Mouse (Mus musculus) stomach, embryonic 14.5 days (tissue): Measurements from ENCODE around the gene Rc3h1. TPM values are rescaled to one million over a fixed set of nuclear protein-coding genes. Genes with fewer than 3 reads are reported as not detected.

ENCODE experiments used
- ATAC-seq: fragments of 200-750 bp; cut with Nextera tagmentation; 2 replicates; pipeline ENCODE4 v1.8.0; 2017; ENCODE audit warnings: low read depth, moderate TSS enrichment; ENCODE audit not compliant: insufficient number of reproducible peaks, insufficient read depth, low FRiP score
- H3K27ac ChIP-seq: fragments of 300-500 bp; sonication (generic); 2 replicates; pipeline ENCODE4 v1.5.1; 2014; ENCODE audit warnings: mild to moderate bottlenecking, low read length, moderate library complexity, mixed read lengths
- H3K27me3 ChIP-seq: fragments of 300-500 bp; sonication (generic); 2 replicates; pipeline ENCODE4 v1.6.1; 2014; ENCODE audit warnings: low read length, control low read depth, mixed read lengths; ENCODE audit not compliant: control insufficient read depth, insufficient read depth
- H3K36me3 ChIP-seq: fragments of 300-500 bp; sonication (generic); 2 replicates; pipeline ENCODE4 v1.6.1; 2014; ENCODE audit warnings: mild to moderate bottlenecking, control low read depth, low read length, moderate library complexity, mixed read lengths; ENCODE audit not compliant: control insufficient read depth, insufficient read depth
- H3K4me1 ChIP-seq: fragments of 300-500 bp; sonication (generic); 2 replicates; pipeline ENCODE4 v1.6.1; 2014; ENCODE audit warnings: low read length, control low read depth, mixed read lengths; ENCODE audit not compliant: control insufficient read depth, insufficient read depth
- H3K4me2 ChIP-seq: fragments of 300-500 bp; sonication (generic); replicated peaks from 2 replicates; pipeline ENCODE4 v1.6.1; 2014; ENCODE audit warnings: low read depth, low read length, control low read depth
- H3K4me3 ChIP-seq: fragments of 300-500 bp; sonication (generic); 2 replicates; pipeline ENCODE4 v1.5.1; 2014; ENCODE audit warnings: low read depth, low read length, control low read depth
- H3K9ac ChIP-seq: fragments of 300-500 bp; sonication (generic); replicated peaks from 2 replicates; pipeline ENCODE4 v1.6.1; 2014; ENCODE audit warnings: low read depth, mild to moderate bottlenecking, control low read depth, low read length, moderate library complexity, mixed read lengths
- H3K9me3 ChIP-seq: fragments of 300-500 bp; sonication (generic); 2 replicates; pipeline ENCODE4 v1.6.1; 2016; ENCODE audit warnings: low read depth, low read length, control low read depth; ENCODE audit not compliant: control insufficient read depth
- WGBS: fragments of 180-500 bp; shearing (Covaris S2); extraction: QIAGEN DNeasy Blood & Tissue Kit; methylation state at CpG from one replicate; pipeline ENCODE4 v1.1.7; 2014; 5-methylcytosine and 5-hydroxymethylcytosine counted together
- polyA plus RNA-seq: library from polyadenylated mRNA; unstranded; fragments of >200 nt; fragmentation: Nextera tagmentation; extraction: Ambion mirVana; gene quantifications from 2 replicates; pipeline ENCODE4 v1.2.1, GENCODE M21; 2014

Gene Rc3h1
- polyA plus RNA-seq, 1 experiment from 2014 or later, result 14.5 TPM

DNA sequence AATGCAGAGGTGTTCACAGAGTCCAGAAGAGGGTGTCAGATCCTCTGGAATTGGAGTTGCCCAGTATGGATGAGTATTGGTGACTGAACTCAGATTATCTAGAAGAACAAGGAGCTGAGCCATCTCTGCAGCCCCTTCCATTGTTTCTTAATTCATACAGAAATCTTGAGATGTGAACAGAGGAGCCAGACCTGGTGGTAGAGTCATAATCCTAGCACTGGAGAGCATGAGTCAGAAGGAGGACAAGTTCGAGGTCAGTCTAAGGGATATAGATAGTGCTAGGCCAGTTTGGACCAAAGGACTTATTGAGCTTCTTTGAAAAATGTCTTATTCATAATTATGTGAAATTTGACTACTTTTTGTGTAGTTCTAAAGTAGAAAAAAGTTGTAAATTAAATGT lies 4.6 kb downstream of the Rc3h1 start:
- no peak for ATAC-seq
- H3K4me1 ChIP-seq, result 0 out of 2 replicates have a peak, but pooled peaks cover 2% of the 10 kb centered on the region
- no peak overlapping the region for H3K9ac ChIP-seq
- WGBS, result 91% methylated on average over 1 of the region's 1 CpGs
- H3K9me3 ChIP-seq, result no peaks in the 10 kb centered on the region
- no peaks in the 10 kb centered on the region for H3K27me3 ChIP-seq
- no peaks in the 10 kb centered on the region for H3K36me3 ChIP-seq
- no peak overlapping the region for H3K4me2 ChIP-seq
- H3K4me3 ChIP-seq, result no peak overlapping the region
- no peak overlapping the region for H3K27ac ChIP-seq

DNA sequence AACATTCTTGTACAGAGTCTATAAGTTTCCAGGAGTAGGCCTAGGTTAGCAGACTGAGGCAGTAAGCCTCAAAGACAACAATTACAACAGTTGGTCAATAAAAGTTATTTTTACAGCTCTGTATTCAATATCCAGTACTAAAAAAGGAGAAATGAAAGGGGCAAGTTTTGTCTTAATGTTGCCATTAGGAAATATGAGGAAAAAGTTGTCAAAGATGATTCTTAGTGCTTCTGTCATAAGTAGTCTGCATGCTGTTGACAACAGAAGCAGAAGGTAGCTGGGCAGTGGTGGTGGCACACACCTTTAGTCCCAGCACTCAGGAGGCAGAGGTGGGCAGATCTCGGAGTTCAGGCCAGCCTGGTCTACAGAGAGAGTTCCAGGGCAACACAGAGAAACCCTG lies 13.2 kb downstream of the Rc3h1 start:
- 91% methylated on average over 1 of the region's 1 CpGs for WGBS
- H3K9me3 ChIP-seq, result no peaks in the 10 kb centered on the region
- ATAC-seq, result no peak
- no peak overlapping the region for H3K9ac ChIP-seq
- no peaks in the 10 kb centered on the region for H3K36me3 ChIP-seq
- no peaks in the 10 kb centered on the region for H3K27me3 ChIP-seq
- H3K4me2 ChIP-seq, result no peak overlapping the region
- no peak overlapping the region for H3K4me3 ChIP-seq
- H3K4me1 ChIP-seq, result no peaks in the 10 kb centered on the region
- H3K27ac ChIP-seq, result no peak overlapping the region

DNA sequence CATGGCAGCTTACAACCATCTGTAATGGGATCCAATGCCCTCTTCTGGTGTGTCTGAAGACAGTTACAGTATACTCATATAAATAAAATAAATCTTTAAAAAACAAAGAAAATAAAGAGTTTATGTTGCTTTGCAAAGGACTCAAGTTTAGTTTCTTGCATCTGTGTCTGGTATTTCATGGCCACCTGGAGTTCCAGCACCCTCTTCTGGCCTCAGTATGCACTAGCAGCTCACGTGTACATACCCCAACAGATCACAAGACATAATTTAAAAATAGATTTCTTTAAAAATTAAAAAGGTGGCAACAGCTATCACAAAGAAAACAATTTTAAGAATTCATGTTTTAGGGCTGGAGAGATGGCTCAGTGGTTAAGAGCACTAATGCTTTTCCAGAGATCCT lies 15.7 kb downstream of the Rc3h1 start:
- no peak overlapping the region for H3K4me3 ChIP-seq
- peaks cover 3% of the 10 kb centered on the region; the same call in 1 of the 2 replicates for H3K4me1 ChIP-seq
- H3K27ac ChIP-seq, result no peak overlapping the region
- no peak overlapping the region for H3K4me2 ChIP-seq
- no peaks in the 10 kb centered on the region for H3K27me3 ChIP-seq
- H3K36me3 ChIP-seq, result no peaks in the 10 kb centered on the region
- ATAC-seq, result no peak
- H3K9ac ChIP-seq, result no peak overlapping the region
- no peaks in the 10 kb centered on the region for H3K9me3 ChIP-seq
- 98% methylated on average over 1 of the region's 1 CpGs for WGBS

DNA sequence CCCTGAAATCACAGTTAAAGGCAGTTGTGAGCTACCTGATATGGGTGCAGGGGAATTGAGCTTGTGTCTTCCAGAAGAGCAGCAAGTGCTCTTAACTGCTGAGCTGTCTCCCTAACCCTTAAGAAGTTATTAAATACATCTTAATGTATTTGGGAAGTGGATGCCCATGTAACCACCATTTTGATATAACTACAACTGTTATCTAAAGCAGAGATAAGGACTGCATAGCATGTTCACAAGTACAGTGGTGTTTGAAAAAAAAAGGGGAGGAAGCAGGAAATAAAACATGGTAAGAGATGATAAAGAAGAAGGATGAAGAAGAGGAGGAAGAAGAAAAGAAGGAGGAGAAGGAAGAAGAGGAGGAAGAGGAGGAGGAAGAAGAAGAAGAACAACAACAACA lies 25.1 kb downstream of the Rc3h1 start:
- H3K9me3 ChIP-seq, result no peaks in the 10 kb centered on the region
- H3K27me3 ChIP-seq, result no peaks in the 10 kb centered on the region
- no peak overlapping the region for H3K4me2 ChIP-seq
- peaks cover 3% of the 10 kb centered on the region; the same call in 1 of the 2 replicates for H3K4me1 ChIP-seq
- no peak overlapping the region for H3K27ac ChIP-seq
- H3K4me3 ChIP-seq, result no peak overlapping the region
- no peak for ATAC-seq
- H3K9ac ChIP-seq, result no peak overlapping the region
- peaks cover 8% of the 10 kb centered on the region; the same call in 1 of the 2 replicates for H3K36me3 ChIP-seq

DNA sequence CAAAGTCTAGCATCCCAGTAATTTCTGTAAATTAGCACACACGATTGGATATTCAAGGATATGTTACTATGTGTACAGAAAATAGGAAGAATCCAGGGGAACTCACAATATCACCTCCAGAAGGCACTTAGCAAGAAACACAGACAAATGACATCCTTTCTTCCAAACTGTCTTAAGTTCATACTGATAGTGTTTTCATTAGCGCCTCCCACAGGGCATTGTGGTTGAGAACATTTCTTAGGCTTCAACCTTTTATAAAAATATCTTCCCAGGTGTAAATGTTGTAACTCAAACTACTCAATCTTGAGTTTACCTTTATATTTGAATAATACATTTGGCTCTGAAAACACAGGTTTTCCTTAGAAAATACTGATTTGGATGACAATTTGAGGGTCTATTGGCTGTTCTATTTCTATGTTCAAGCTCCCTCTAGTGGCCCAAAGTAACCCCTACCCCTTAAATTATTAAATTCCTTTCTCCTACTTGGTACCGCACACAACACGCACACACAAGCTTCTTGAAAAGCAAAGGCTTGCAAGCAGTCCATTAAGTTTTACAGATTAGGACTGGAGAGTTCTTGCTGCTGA lies 27.8 kb downstream of the Rc3h1 start:
- no peak for ATAC-seq

DNA sequence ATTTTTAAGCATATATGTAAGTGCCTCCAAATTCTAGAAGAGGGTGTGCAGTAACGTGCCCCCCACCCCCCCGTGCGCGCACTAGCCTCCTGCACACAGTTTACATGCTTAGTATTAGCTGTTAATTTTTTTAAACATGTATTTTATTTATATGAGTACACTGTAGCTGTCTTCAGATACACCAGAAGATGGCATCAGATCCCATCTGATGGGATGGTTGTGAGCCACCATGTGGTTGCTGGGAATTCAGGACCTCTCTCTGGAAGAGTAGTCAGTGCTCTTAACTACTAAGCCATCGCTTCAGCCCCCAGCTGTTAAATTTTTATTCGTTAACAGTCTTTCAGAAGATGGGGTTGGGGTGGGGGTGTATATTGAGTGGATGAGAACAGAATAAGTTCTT lies 29.3 kb downstream of the Rc3h1 start:
- no peaks in the 10 kb centered on the region for H3K9me3 ChIP-seq
- H3K9ac ChIP-seq, result no peak overlapping the region
- H3K27ac ChIP-seq, result no peak overlapping the region
- no peak overlapping the region for H3K4me3 ChIP-seq
- no peaks in the 10 kb centered on the region for H3K27me3 ChIP-seq
- no peak for ATAC-seq
- no peak overlapping the region for H3K4me2 ChIP-seq
- H3K36me3 ChIP-seq, result peaks cover 13% of the 10 kb centered on the region
- 91% methylated on average over 6 of the region's 6 CpGs for WGBS
- no peaks in the 10 kb centered on the region for H3K4me1 ChIP-seq

More for the DNA sequence above, 27.8 kb downstream of the Rc3h1 start:
- peaks cover 8% of the 10 kb centered on the region for H3K36me3 ChIP-seq
- no peaks in the 10 kb centered on the region for H3K4me1 ChIP-seq
- H3K27ac ChIP-seq, result no peak overlapping the region
- no peak overlapping the region for H3K9ac ChIP-seq
- H3K4me2 ChIP-seq, result no peak overlapping the region
- no peaks in the 10 kb centered on the region for H3K9me3 ChIP-seq
- 60% methylated on average over 4 of the region's 4 CpGs for WGBS
- no peak overlapping the region for H3K4me3 ChIP-seq
- no peaks in the 10 kb centered on the region for H3K27me3 ChIP-seq

DNA sequence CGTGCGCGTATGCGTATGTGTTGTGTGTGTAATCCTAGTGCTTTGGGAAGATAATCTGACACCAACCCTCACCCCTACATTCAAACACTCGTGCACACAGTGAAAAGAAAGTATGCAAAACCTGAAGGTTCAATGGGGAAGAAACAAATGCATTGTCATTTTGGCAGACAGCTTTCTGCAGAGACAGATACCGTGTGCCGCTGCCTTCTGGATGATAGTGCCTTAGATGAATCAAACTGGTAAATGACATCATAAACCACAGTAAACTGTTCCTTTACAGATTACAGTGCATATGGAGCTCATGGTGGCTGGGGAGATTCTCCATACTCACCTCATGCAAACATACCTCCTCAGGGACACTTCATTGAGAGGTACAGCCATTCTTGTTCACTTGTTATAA lies 57.0 kb downstream of the Rc3h1 start:
- no peaks in the 10 kb centered on the region for H3K27me3 ChIP-seq
- no peak for ATAC-seq
- no peak overlapping the region for H3K9ac ChIP-seq
- H3K4me1 ChIP-seq, result no peaks in the 10 kb centered on the region
- no peaks in the 10 kb centered on the region for H3K9me3 ChIP-seq
- no peak overlapping the region for H3K4me2 ChIP-seq
- peaks cover 56% of the 10 kb centered on the region for H3K36me3 ChIP-seq
- no peak overlapping the region for H3K4me3 ChIP-seq
- H3K27ac ChIP-seq, result no peak overlapping the region
- WGBS, result 95% methylated on average over 7 of the region's 7 CpGs

DNA sequence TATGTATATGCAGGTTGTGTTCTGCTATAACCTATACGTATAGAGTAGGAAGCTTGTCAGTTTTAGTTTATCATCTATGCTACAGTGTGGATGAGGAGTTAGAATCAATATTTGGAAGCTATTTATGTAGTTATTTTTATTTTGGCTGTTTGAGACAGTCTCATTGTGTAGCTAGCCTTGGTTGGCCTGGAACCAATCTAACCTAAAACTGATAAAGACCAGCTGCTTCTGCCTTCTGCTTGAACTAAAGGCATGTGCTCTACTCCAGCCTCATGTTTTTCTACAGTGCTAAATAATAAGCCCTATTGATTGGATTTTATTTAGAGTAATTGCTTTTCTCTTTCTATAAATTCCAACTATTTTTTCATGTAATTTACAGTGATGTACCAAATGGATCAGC lies 61.0 kb downstream of the Rc3h1 start:
- Histone ChIP-seq H3K36me3 (peaks cover 56% of the 10 kb centered on the region), H3K9me3 (no peaks in the 10 kb centered on the region), H3K9ac (no peak overlapping the region), H3K4me1 (no peaks in the 10 kb centered on the region), H3K4me2 (no peak overlapping the region), H3K4me3 (no peak overlapping the region), H3K27me3 (no peaks in the 10 kb centered on the region), H3K27ac (no peak overlapping the region)
- 88% methylated on average over 1 of the region's 1 CpGs for WGBS
- no peak for ATAC-seq

DNA sequence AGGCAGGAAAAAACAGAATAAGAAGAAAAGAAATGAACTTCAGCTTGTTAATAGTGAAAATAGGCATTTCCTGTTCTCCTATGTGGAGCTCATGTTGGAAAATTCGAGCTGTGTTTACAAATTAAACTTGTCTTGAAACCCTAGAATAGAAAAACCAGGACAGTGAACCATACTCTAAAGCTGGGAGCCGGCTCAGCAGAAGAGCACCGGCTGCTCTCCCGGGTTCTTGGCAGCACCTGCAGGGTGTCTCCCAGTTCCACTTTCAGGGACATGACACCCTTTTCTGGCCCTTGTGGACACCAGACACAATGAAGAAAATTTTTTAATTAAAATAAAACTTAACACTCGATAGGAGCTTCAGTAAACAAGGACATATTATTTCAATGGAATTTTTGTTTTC lies 62.4 kb downstream of the Rc3h1 start:
- ATAC-seq, result no peak
- WGBS, result 78% methylated on average over 5 of the region's 5 CpGs
- H3K9ac ChIP-seq, result no peak overlapping the region
- H3K27ac ChIP-seq, result no peak overlapping the region
- H3K36me3 ChIP-seq, result peaks cover 50% of the 10 kb centered on the region
- H3K9me3 ChIP-seq, result no peaks in the 10 kb centered on the region
- no peaks in the 10 kb centered on the region for H3K27me3 ChIP-seq
- no peak overlapping the region for H3K4me3 ChIP-seq
- no peak overlapping the region for H3K4me2 ChIP-seq
- no peaks in the 10 kb centered on the region for H3K4me1 ChIP-seq
